Comparison of ENCODE assay signal across 8 mouse cellular contexts in the genomic region with DNA sequence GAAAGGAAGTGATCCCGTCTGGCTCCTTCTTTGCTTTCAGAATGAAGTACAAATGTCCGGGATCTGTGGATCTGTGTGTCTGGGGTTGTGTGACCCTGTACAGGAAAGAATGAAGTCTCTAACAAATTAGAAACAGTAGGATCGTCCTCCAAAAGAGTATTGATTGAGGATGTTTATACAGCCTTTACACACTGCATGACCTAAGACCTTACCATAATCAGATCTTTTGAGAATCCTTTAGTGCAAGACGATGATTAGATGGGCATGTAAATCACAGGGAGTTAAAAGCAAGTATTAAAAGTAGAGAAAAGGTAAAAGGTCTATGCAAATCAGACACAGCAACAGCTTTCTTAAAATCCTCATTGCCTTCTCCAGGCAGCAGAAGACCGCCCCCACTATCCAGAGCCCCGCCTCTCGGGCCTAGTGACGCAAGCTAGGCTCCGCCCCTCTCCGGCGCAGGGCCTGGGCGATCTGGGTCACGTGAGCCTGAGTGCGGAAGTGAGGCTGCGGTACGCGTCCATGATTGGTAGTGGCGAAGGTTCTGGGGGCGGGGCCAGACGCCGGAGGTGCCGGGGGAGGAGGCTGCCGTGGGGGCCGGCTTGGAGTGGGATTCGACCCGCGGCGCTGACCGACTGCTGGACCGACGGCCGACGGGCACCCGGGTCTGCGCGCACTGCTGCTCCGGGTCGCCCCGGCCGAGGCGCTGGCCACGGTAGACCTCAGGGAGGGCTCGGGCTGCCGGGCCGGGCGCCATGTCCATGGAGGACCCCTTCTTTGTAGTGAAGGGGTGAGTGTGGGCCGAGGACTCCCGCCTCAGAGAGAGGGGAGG. TPM values are rescaled to one million over a fixed set of nuclear protein-coding genes. Genes with fewer than 3 reads are reported as not detected.
DNase-seq lines count a peak whose midpoint lies in the region; ATAC-seq and TF ChIP-seq lines count a peak whose summit lies in the region.

A gene (plus strand): TSS at position 575 of the 829 bp plus-strand sequence.

- ATAC-seq in embryonic facial prominence, embryonic 13.5 days (ENCODE audit: insufficient number of reproducible peaks, insufficient read depth, low FRiP score, low TSS enrichment, low read depth), result peak; percentile 98
- peak; percentile 98 for ATAC-seq in limb, embryonic 13.5 days (ENCODE audit: low FRiP score, low read depth)
- peak; percentile 97 for ATAC-seq in midbrain, embryonic 16.5 days

- no peaks in the 10 kb centered on the region for H3K9me3 ChIP-seq in embryonic facial prominence, embryonic 13.5 days
- no peaks in the 10 kb centered on the region for H3K9me3 ChIP-seq in limb, embryonic 13.5 days
- no peaks in the 10 kb centered on the region for H3K9me3 ChIP-seq in midbrain, embryonic 16.5 days (replicated peaks; ENCODE audit: control insufficient read depth, low read length, poor library complexity, severe bottlenecking)

- WGBS in embryonic facial prominence, embryonic 13.5 days, result 2% methylated on average over 46 of the region's 48 CpGs
- 2% methylated on average over 47 of the region's 48 CpGs for WGBS in heart, adult 2 months
- WGBS in limb, embryonic 13.5 days, result 2% methylated on average over 48 of the region's 48 CpGs
- 2% methylated on average over 47 of the region's 48 CpGs for WGBS in midbrain, embryonic 16.5 days

- TF ChIP-seq POLR2A in heart, adult 2 months (IDR thresholded peaks at IDR 0.05; ENCODE audit: insufficient read depth, low read depth, low read length), result 0 out of 2 replicates have a peak, but pooled peaks have one; percentile 42

- H3K79me2 ChIP-seq in heart, adult 2 months (replicated peaks; ENCODE audit: control insufficient read depth, insufficient read depth, low read length), result peaks cover under 1% of the 10 kb centered on the region; the same call in 1 of the 2 replicates

- H3K9ac ChIP-seq in embryonic facial prominence, embryonic 13.5 days, result peak within 1 kb of the TSS; percentile 90
- peak within 1 kb of the TSS; percentile 93 for H3K9ac ChIP-seq in heart, adult 2 months (ENCODE audit: low read depth, low read length)
- H3K9ac ChIP-seq in limb, embryonic 13.5 days, result peak within 1 kb of the TSS; percentile 88
- peak within 1 kb of the TSS; percentile 92 for H3K9ac ChIP-seq in midbrain, embryonic 16.5 days (ENCODE audit: low read depth, low read length)

- H3K36me3 ChIP-seq in embryonic facial prominence, embryonic 13.5 days, result no peaks in the 10 kb centered on the region
- no peaks in the 10 kb centered on the region for H3K36me3 ChIP-seq in heart, adult 2 months (ENCODE audit: control insufficient read depth, insufficient read depth, low read length)
- no peaks in the 10 kb centered on the region for H3K36me3 ChIP-seq in limb, embryonic 13.5 days
- no peaks in the 10 kb centered on the region for H3K36me3 ChIP-seq in midbrain, embryonic 16.5 days (ENCODE audit: control insufficient read depth, insufficient read depth, low read length)

- intact Hi-C loops in heart, adult 2 months (cut with DNase I), result loop anchor here (2.0 to 10.0 kb wide), 3 partner anchors 18 to 256 kb away; a partner anchor contains a TSS

- TF ChIP-seq EP300 in heart, adult 2 months (IDR thresholded peaks at IDR 0.05; ENCODE audit: insufficient read depth, low read depth, low read length), result 0 out of 2 replicates have a peak, but pooled peaks have one; percentile 45

- H3K4me3 ChIP-seq in embryonic facial prominence, embryonic 13.5 days, result peak within 1 kb of the TSS; percentile 91
- H3K4me3 ChIP-seq in heart, adult 2 months, result peak within 1 kb of the TSS; percentile 88
- peak within 1 kb of the TSS; percentile 92 for H3K4me3 ChIP-seq in limb, embryonic 13.5 days
- peak within 1 kb of the TSS; percentile 95 for H3K4me3 ChIP-seq in midbrain, embryonic 16.5 days (ENCODE audit: low read depth, low read length)

- H3K4me2 ChIP-seq in embryonic facial prominence, embryonic 13.5 days, result peak within 1 kb of the TSS; percentile 74
- H3K4me2 ChIP-seq in limb, embryonic 13.5 days (replicated peaks), result peak within 1 kb of the TSS; percentile 80
- H3K4me2 ChIP-seq in midbrain, embryonic 16.5 days (ENCODE audit: low read length), result peak within 1 kb of the TSS; percentile 75

- peak; percentile 99 for DNase-seq in 3134 (ENCODE audit: extremely low read depth, insufficient read length, low spot score)
- peak; percentile 99 to 100 for DNase-seq in adrenal gland, postnatal 36 days
- peak; percentile 98 to 99 for DNase-seq in heart, adult 2 months
- peak; percentile 98 for DNase-seq in kidney, adult 8-10 months
- DNase-seq in spleen, postnatal 10 days (ENCODE audit: low spot score in 2 of 2), result peak; percentile 96 to 99

- H3K4me1 ChIP-seq in embryonic facial prominence, embryonic 13.5 days, result peaks cover 18% of the 10 kb centered on the region
- H3K4me1 ChIP-seq in heart, adult 2 months (ENCODE audit: control insufficient read depth, insufficient read depth, low read length), result peaks cover 1% of the 10 kb centered on the region
- H3K4me1 ChIP-seq in limb, embryonic 13.5 days, result peaks cover 12% of the 10 kb centered on the region
- peaks cover 10% of the 10 kb centered on the region for H3K4me1 ChIP-seq in midbrain, embryonic 16.5 days (ENCODE audit: control insufficient read depth, insufficient read depth, low read length)

- no peak for TF ChIP-seq CTCF in heart, adult 2 months (IDR thresholded peaks at IDR 0.05)

- peak within 1 kb of the TSS; percentile 85 for H3K27ac ChIP-seq in embryonic facial prominence, embryonic 13.5 days
- peak within 1 kb of the TSS; percentile 93 for H3K27ac ChIP-seq in heart, adult 2 months
- peak within 1 kb of the TSS; percentile 80 for H3K27ac ChIP-seq in limb, embryonic 13.5 days
- peak within 1 kb of the TSS; percentile 92 for H3K27ac ChIP-seq in midbrain, embryonic 16.5 days (ENCODE audit: low read length)

- no peaks in the 10 kb centered on the region for H3K27me3 ChIP-seq in embryonic facial prominence, embryonic 13.5 days
- no peaks in the 10 kb centered on the region for H3K27me3 ChIP-seq in heart, adult 2 months (ENCODE audit: control insufficient read depth, insufficient read depth, low read length)
- no peaks in the 10 kb centered on the region for H3K27me3 ChIP-seq in limb, embryonic 13.5 days
- no peaks in the 10 kb centered on the region for H3K27me3 ChIP-seq in midbrain, embryonic 16.5 days (ENCODE audit: control insufficient read depth, insufficient read depth, low read depth, low read length)

RNA-seq across cellular contexts. Expression of the gene that starts here (rescaled TPM):
- total RNA-seq in adrenal gland, postnatal 36 days (2021), result 10 to 100 TPM; 53.6 to 57.3 TPM
- 97.1 and 99.7 TPM in 2 replicates for polyA plus RNA-seq in embryonic facial prominence, embryonic 13.5 days (2015; fragmentation: Nextera tagmentation; extraction: Ambion mirVana)
- total RNA-seq in heart, adult 2 months (2021), result 10 to 100 TPM; 22.2 to 23.0 TPM
- polyA plus RNA-seq in heart, adult 2 months (2012; rRNA removed), result 18.0 and 19.0 TPM in 2 replicates
- polyA plus RNA-seq in limb, embryonic 13.5 days (2015; fragmentation: Nextera tagmentation; extraction: Ambion mirVana), result 89.3 and 98.1 TPM in 2 replicates
- 94.0 and 111 TPM in 2 replicates for polyA plus RNA-seq in midbrain, embryonic 16.5 days (2015; fragmentation: Nextera tagmentation; extraction: Ambion mirVana)

Comparison
In these comparisons a context has a peak if more than half of its experiments do, and no peak if none do; other contexts are left out.
1. Peak in every context shown above with its lines: DNase-seq, ATAC-seq, H3K4me3 ChIP-seq and H3K27ac ChIP-seq.